9 mouse cellular contexts compared by ENCODE assay signal in the genomic region with DNA sequence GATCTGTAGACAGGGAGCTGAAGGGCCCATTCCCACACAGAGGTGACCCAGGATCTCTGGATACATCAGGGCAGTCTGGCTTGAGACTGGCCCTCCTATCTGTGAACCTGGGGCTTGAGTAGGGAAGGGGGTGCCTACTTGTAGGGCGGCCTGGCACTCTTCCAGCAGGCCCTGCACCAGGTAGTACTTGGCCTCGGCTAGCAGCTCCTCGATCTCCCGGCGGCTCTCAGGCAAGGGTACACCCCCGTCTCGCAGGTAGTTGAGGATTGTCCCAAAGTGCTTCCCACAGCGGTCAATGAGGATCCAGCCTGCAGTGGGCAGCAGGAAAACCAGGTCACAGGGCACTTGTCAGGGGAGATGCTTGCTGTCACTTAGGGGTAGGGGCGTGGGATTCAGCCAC. TPM values are rescaled to one million over a fixed set of nuclear protein-coding genes. Genes with fewer than 3 reads are reported as not detected.
DNase-seq lines count a peak whose midpoint lies in the region; ATAC-seq and TF ChIP-seq lines count a peak whose summit lies in the region.
"Had no signal": no experiment of that assay in that cellular context is flagged by ENCODE, and none has a peak within 500 bp of the region (broad histone marks: within the 10 kb centered on the region; RNA-seq: fewer than 3 reads in every experiment).

No protein-coding gene starts in this region.

- H3K9ac ChIP-seq in hindbrain, embryonic 15.5 days, result no peak overlapping the region

- H3K9me3 ChIP-seq in hindbrain, embryonic 15.5 days, result no peaks in the 10 kb centered on the region

- peaks cover 52% of the 10 kb centered on the region for H3K36me3 ChIP-seq in hindbrain, embryonic 15.5 days

- intact Hi-C loops in gastrocnemius, adult 2 months (cut with DNase I), result no loop called here

- H3K4me2 ChIP-seq in hindbrain, embryonic 15.5 days, result no peak overlapping the region

- no peak for TF ChIP-seq CTCF in gastrocnemius, adult 2 months (IDR thresholded peaks at IDR 0.05)
- TF ChIP-seq CTCF in lung, adult 2 months (IDR thresholded peaks at IDR 0.05; ENCODE audit: insufficient read depth, low read length), result no peak

- WGBS in lung, adult 2 months, result 27% methylated on average over 9 of the region's 9 CpGs
- WGBS in hindbrain, embryonic 15.5 days, result 86% methylated on average over 9 of the region's 9 CpGs

- peak overlapping the region; percentile 82 for H3K27ac ChIP-seq in gastrocnemius, adult 2 months
- peak overlapping the region; percentile 43 for H3K27ac ChIP-seq in hindbrain, embryonic 15.5 days (replicated peaks)

- peak overlapping the region; percentile 62 for H3K4me3 ChIP-seq in gastrocnemius, adult 2 months
- H3K4me3 ChIP-seq in lung, adult 2 months (replicated peaks; ENCODE audit: extremely low read depth, low read depth, low read length), result peak overlapping the region; percentile 4
- no peak overlapping the region for H3K4me3 ChIP-seq in hindbrain, embryonic 15.5 days

- ATAC-seq in hindbrain, embryonic 15.5 days (ENCODE audit: low FRiP score, low read depth), result no peak

- no peaks in the 10 kb centered on the region for H3K27me3 ChIP-seq in hindbrain, embryonic 15.5 days

- TF ChIP-seq POLR2A in lung, adult 2 months (IDR thresholded peaks at IDR 0.05; ENCODE audit: borderline replicate concordance, extremely low read depth, low read depth, low read length), result no peak

- H3K4me1 ChIP-seq in lung, adult 2 months (ENCODE audit: control insufficient read depth, insufficient read depth, low read length), result peaks cover 63% of the 10 kb centered on the region
- H3K4me1 ChIP-seq in hindbrain, embryonic 15.5 days (replicated peaks), result peaks cover 40% of the 10 kb centered on the region

- no peak for DNase-seq in gastrocnemius, adult 2 months
- DNase-seq in gastrocnemius, postnatal 4 days (ENCODE audit: low spot score in 2 of 2), result no peak
- no peak for DNase-seq in lung, adult 2 months
- no peak for DNase-seq in lung, postnatal 10 days
- peak; percentile 53 for DNase-seq in lung, postnatal 14 days
- DNase-seq in layer of hippocampus, postnatal 14 days (ENCODE audit: low spot score in 2 of 2), result no peak
- DNase-seq in left cerebral cortex, adult 9 months (ENCODE audit: low spot score in 2 of 2), result no peak
- DNase-seq: cerebellum, adult 18-20 months had no signal

RNA-seq across cellular contexts. Expression of gene Kctd10, which starts 10.4 kb away (rescaled TPM):
- total RNA-seq in gastrocnemius, adult 2 months (2021), result 10 to 100 TPM; 16.8 to 21.1 TPM
- 10 to 100 TPM; 38.0 to 40.7 TPM for total RNA-seq in gastrocnemius, postnatal 4 days (2021)
- polyA plus RNA-seq in lung, adult 2 months (2012; rRNA removed), result 278 and 318 TPM in 2 replicates
- 62.2 and 63.9 TPM in 2 replicates for polyA plus RNA-seq in hindbrain, embryonic 15.5 days (2015; fragmentation: Nextera tagmentation; extraction: Ambion mirVana)
- total RNA-seq in layer of hippocampus, postnatal 14 days (2021), result 10 to 100 TPM; 37.6 to 41.4 TPM

RNA-seq across cellular contexts. Expression of gene Ube3b, which starts 10.5 kb away (rescaled TPM):
- 100 to 1,000 TPM; 116 to 120 TPM for total RNA-seq in gastrocnemius, adult 2 months (2021)
- 10 to 100 TPM; 54.2 to 59.3 TPM for total RNA-seq in gastrocnemius, postnatal 4 days (2021)
- 69.2 and 74.3 TPM in 2 replicates for polyA plus RNA-seq in lung, adult 2 months (2012; rRNA removed)
- polyA plus RNA-seq in hindbrain, embryonic 15.5 days (2015; fragmentation: Nextera tagmentation; extraction: Ambion mirVana), result 39.6 and 41.3 TPM in 2 replicates
- 10 to 100 TPM; 72.6 to 85.0 TPM for total RNA-seq in layer of hippocampus, postnatal 14 days (2021)
